9 mouse cellular contexts compared by ENCODE assay signal in the genomic region with DNA sequence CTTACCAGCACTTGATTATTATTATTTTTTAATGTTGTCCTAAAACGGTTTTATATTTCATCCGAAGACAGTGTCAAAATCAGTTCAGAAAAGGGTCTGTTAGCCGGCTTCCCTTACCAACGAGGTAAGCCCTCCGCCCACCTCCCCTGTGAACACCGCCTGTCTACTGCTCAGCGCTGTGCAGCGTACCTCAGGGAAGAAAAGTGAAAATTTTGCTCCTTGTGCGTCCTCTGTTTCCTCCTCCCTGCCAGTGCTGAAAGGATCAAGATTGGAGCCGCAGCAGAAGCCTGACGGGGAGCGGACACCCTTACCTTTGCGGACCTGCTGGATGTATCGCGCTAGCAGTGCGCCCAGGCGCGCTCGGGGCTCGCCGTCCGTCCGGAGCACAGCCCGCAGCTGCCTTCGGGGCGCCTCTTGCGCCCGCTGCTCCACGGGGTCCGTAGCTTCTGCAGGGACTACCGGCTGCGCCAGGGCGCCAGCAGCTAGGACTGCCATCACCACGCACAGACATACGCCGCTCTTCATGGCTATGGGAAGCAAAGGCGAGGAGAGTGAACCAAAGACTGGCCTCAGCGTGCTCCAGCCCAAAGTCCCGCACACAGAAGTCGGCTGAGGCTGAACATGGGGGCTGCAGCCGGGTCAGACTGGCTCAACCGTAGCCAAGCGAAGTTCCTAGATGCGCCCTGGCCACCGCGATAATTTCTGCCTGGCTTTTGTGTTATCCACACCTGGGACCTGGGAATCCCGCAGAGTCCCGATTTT. TPM values are rescaled to one million over a fixed set of nuclear protein-coding genes. Genes with fewer than 3 reads are reported as not detected.
A peak's percentile ranks its signal among the peaks of the same experiment; 100 is the strongest.
DNase-seq lines count a peak whose midpoint lies in the region; ATAC-seq and TF ChIP-seq lines count a peak whose summit lies in the region.
"Had no signal": no experiment of that assay in that cellular context is flagged by ENCODE, and none has a peak within 500 bp of the region (broad histone marks: within the 10 kb centered on the region; RNA-seq: fewer than 3 reads in every experiment).

No protein-coding gene starts in this region.

- ATAC-seq in midbrain, embryonic 15.5 days (replicated peaks), result peak; percentile 30; the same call in 1 of the 2 replicates

- no peak for DNase-seq in kidney, adult 2 months
- no peak for DNase-seq in kidney, postnatal 36 days
- DNase-seq in WW6 (ENCODE audit: low read depth, low spot score), result peak; percentile 38
- peak; percentile 47 for DNase-seq in hindbrain, embryonic 10.5 days (ENCODE audit: low spot score)
- no peak for DNase-seq in adrenal gland, adult 2 months
- DNase-seq in thymus, adult 18-20 months, result no peak
- DNase-seq in cerebellum, adult 2 months, result no peak
- DNase-seq: lung, adult 18-20 months had no signal

- no peaks in the 10 kb centered on the region for H3K4me1 ChIP-seq in kidney, adult 2 months (ENCODE audit: control insufficient read depth, insufficient read depth, low read length)
- H3K4me1 ChIP-seq in hindbrain, embryonic 10.5 days (replicated peaks), result peaks cover 26% of the 10 kb centered on the region
- peaks cover 15% of the 10 kb centered on the region for H3K4me1 ChIP-seq in midbrain, embryonic 15.5 days
- H3K4me1 ChIP-seq in cerebellum, adult 2 months (ENCODE audit: control insufficient read depth, insufficient read depth, low read length), result no peaks in the 10 kb centered on the region

- no peak for TF ChIP-seq CTCF in kidney, adult 2 months (conservative IDR thresholded peaks at IDR 0.05; ENCODE audit: insufficient read depth, insufficient read length, low read depth, low read length)
- TF ChIP-seq CTCF in cerebellum, adult 2 months (IDR thresholded peaks at IDR 0.05; ENCODE audit: borderline replicate concordance, insufficient read depth, low read depth, low read length), result no peak

- peak overlapping the region; percentile 49 for H3K4me2 ChIP-seq in midbrain, embryonic 15.5 days

- peak overlapping the region; percentile 12; the same call in 1 of the 2 replicates for H3K4me3 ChIP-seq in kidney, adult 2 months (ENCODE audit: insufficient read depth, low read depth, low read length)
- peak overlapping the region; percentile 49 for H3K4me3 ChIP-seq in hindbrain, embryonic 10.5 days
- peak overlapping the region; percentile 31 for H3K4me3 ChIP-seq in midbrain, embryonic 15.5 days
- H3K4me3 ChIP-seq in cerebellum, adult 2 months (replicated peaks; ENCODE audit: insufficient read depth, low read depth, low read length), result no peak overlapping the region

- H3K36me3 ChIP-seq in kidney, adult 2 months (ENCODE audit: control insufficient read depth, insufficient read depth, low read length), result no peaks in the 10 kb centered on the region
- H3K36me3 ChIP-seq in hindbrain, embryonic 10.5 days, result no peaks in the 10 kb centered on the region
- H3K36me3 ChIP-seq in midbrain, embryonic 15.5 days (replicated peaks), result no peaks in the 10 kb centered on the region

- TF ChIP-seq POLR2A in kidney, adult 2 months (IDR thresholded peaks at IDR 0.05; ENCODE audit: low read depth, low read length), result no peak
- no peak for TF ChIP-seq POLR2A in cerebellum, adult 2 months (IDR thresholded peaks at IDR 0.05; ENCODE audit: borderline replicate concordance, insufficient read depth, low read length)

- H3K27ac ChIP-seq in kidney, adult 2 months (ENCODE audit: insufficient read depth, low read depth, low read length), result no peak overlapping the region
- peak overlapping the region; percentile 1; the same call in 1 of the 2 replicates for H3K27ac ChIP-seq in hindbrain, embryonic 10.5 days
- H3K27ac ChIP-seq in midbrain, embryonic 15.5 days, result no peak overlapping the region
- H3K27ac ChIP-seq in cerebellum, adult 2 months (ENCODE audit: insufficient read depth, low read length), result no peak overlapping the region

- H3K9ac ChIP-seq in midbrain, embryonic 15.5 days, result peak overlapping the region; percentile 9

- no peaks in the 10 kb centered on the region for H3K9me3 ChIP-seq in hindbrain, embryonic 10.5 days
- no peaks in the 10 kb centered on the region for H3K9me3 ChIP-seq in midbrain, embryonic 15.5 days

- H3K27me3 ChIP-seq in kidney, adult 2 months (replicated peaks; ENCODE audit: control insufficient read depth, insufficient read depth, low read length), result no peaks in the 10 kb centered on the region
- peaks cover 73% of the 10 kb centered on the region for H3K27me3 ChIP-seq in hindbrain, embryonic 10.5 days (ENCODE audit: insufficient read depth, poor library complexity, severe bottlenecking)
- peaks cover 46% of the 10 kb centered on the region for H3K27me3 ChIP-seq in midbrain, embryonic 15.5 days (replicated peaks)
- no peaks in the 10 kb centered on the region for H3K27me3 ChIP-seq in cerebellum, adult 2 months (ENCODE audit: control insufficient read depth, insufficient read depth, low read length)

- 3% methylated on average over 48 of the region's 48 CpGs for WGBS in kidney, adult 2 months
- WGBS in hindbrain, embryonic 10.5 days, result 2% methylated on average over 48 of the region's 48 CpGs
- 3% methylated on average over 47 of the region's 48 CpGs for WGBS in midbrain, embryonic 15.5 days
- 4% methylated on average over 48 of the region's 48 CpGs for WGBS in cerebellum, adult 2 months

RNA-seq across cellular contexts. Expression of gene Cck, which starts 1.3 kb away (rescaled TPM):
- polyA plus RNA-seq in kidney, adult 2 months (2012; rRNA removed), result 82.6 and 87.7 TPM in 2 replicates
- 1.7 and 2.4 TPM in 2 replicates for polyA plus RNA-seq in hindbrain, embryonic 10.5 days (2016; fragmentation: Nextera tagmentation; extraction: Ambion mirVana)
- 26.2 and 32.5 TPM in 2 replicates for polyA plus RNA-seq in midbrain, embryonic 15.5 days (2015; fragmentation: Nextera tagmentation; extraction: Ambion mirVana)
- 1 to 10 TPM in 1 of 2 experiments, not detected in 1; 1.2 TPM for total RNA-seq in adrenal gland, adult 2 months (2021)
- polyA plus RNA-seq in adrenal gland, adult 2 months (2012; rRNA removed), result 1.3 and 4.0 TPM in 2 replicates
- 162 and 188 TPM in 2 replicates for polyA plus RNA-seq in cerebellum, adult 2 months (2012; rRNA removed)

Comparison
In these comparisons a context has a peak if more than half of its experiments do, and no peak if none do; other contexts are left out.
1. DNase-seq: peak in WW6 (single experiment) and hindbrain, embryonic 10.5 days (single experiment); none in kidney, adult 2 months (single experiment), kidney, postnatal 36 days (0 of 2), adrenal gland, adult 2 months (single experiment), thymus, adult 18-20 months (0 of 2) and cerebellum, adult 2 months (0 of 2).